Mouse (Mus musculus) ES-E14 (cell line): Measurements from ENCODE around the gene Nfkbib.

ENCODE experiments used
- CHD2 ChIP-seq: IDR thresholded peaks from 2 replicates; pipeline ENCODE4 v1.6.1; 2014; ENCODE audit warnings: mild to moderate bottlenecking, low read depth, low read length, inconsistent platforms
- HCFC1 ChIP-seq: IDR thresholded peaks from 2 replicates; pipeline ENCODE4 v1.6.1; 2012; ENCODE audit warnings: low read length, inconsistent platforms, borderline replicate concordance; ENCODE audit not compliant: insufficient read depth
- MAFK ChIP-seq: IDR thresholded peaks from 2 replicates; pipeline ENCODE4 v1.6.1; 2014; ENCODE audit warnings: mild to moderate bottlenecking, low read depth, low read length, inconsistent platforms; ENCODE audit not compliant: insufficient read depth
- ZNF384 ChIP-seq: IDR thresholded peaks from 2 replicates; pipeline ENCODE4 v1.6.1; 2012; ENCODE audit warnings: low read depth, low read length, inconsistent platforms

DNA sequence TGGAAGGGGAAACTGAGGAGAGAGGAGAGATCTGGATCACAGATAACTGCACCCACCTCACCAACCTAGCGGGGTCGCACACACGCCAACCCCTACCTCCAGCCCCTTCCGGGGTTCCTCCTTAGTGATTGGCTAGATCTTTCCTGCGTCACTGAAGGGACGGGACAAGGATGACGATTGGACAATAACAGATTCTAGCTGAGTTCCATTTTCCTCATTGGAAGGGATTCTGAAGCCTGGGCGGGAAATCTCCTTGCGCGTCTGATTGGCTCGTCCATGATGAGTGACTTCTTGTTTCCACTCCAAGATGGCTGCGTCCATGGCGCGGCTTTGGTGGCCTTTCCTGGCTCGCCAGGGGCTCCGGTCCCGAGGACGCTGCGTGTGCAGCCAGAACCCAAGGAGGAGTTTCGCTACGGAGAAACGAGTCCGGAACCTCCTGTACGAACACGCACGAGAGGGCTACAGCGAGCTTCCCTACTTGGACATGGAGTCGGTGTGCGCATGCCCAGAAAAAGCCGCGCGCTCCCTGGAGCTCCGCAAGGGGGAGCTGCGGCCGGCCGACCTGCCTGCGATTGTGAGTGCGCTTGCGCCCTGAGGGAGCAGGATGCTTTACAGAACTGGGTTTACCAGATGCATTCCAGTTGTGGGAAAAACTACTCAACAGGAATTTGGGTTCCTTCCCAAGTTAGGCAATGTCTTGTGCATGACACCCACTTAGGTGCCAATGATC lies 25.4 kb downstream of the Nfkbib start, which contains the start of the genes Mrps12 and Sars2:
- TF ChIP-seq MAFK (no peak), HCFC1 (peak; percentile 72), ZNF384 (no peak), CHD2 (peak; percentile 74)
